Mouse (Mus musculus) hindbrain, embryonic 14.5 days (tissue): ENCODE results near the gene Hist1h3e. TPM values are rescaled to one million over a fixed set of nuclear protein-coding genes. Genes with fewer than 3 reads are reported as not detected.

Source experiments
- ATAC-seq: fragments of 200-750 bp; cut with Nextera tagmentation; 2 replicates; pipeline ENCODE4 v1.8.0; 2017; ENCODE audit warnings: moderate number of reproducible peaks, mild to moderate bottlenecking, moderate TSS enrichment, moderate library complexity; ENCODE audit not compliant: low FRiP score
- DNase-seq: peaks from one replicate; pipeline ENCODE4 v3.0.0-alpha.2; 2015; ENCODE audit warnings: low spot score
- H3K27ac ChIP-seq: fragments of 300-500 bp; sonication (generic); 2 replicates; pipeline ENCODE4 v1.5.1; 2014; ENCODE audit warnings: mild to moderate bottlenecking, moderate library complexity
- H3K27me3 ChIP-seq: fragments of 300-500 bp; sonication (generic); 2 replicates; pipeline ENCODE4 v1.6.1; 2014; ENCODE audit warnings: mild to moderate bottlenecking, low read length, mixed read lengths; ENCODE audit not compliant: control insufficient read depth, insufficient read depth
- H3K36me3 ChIP-seq: fragments of 300-500 bp; sonication (generic); replicated peaks from 2 replicates; pipeline ENCODE4 v1.6.1; 2014; ENCODE audit not compliant: control insufficient read depth, insufficient read depth
- H3K4me1 ChIP-seq: fragments of 300-500 bp; sonication (generic); replicated peaks from 2 replicates; pipeline ENCODE4 v1.6.1; 2014; ENCODE audit warnings: antibody characterized with exemption, low read length, mixed read lengths; ENCODE audit not compliant: control insufficient read depth, insufficient read depth
- H3K4me2 ChIP-seq: fragments of 300-500 bp; sonication (generic); replicated peaks from 2 replicates; pipeline ENCODE4 v1.6.1; 2014; ENCODE audit warnings: mild to moderate bottlenecking, moderate library complexity
- H3K4me3 ChIP-seq: fragments of 300-500 bp; sonication (generic); replicated peaks from 2 replicates; pipeline ENCODE4 v1.5.1; 2014; ENCODE audit warnings: mild to moderate bottlenecking, low read length
- H3K9ac ChIP-seq: fragments of 300-500 bp; sonication (generic); 2 replicates; pipeline ENCODE4 v1.6.1; 2014
- H3K9me3 ChIP-seq: fragments of 300-500 bp; sonication (generic); 2 replicates; pipeline ENCODE4 v1.6.1; 2016; ENCODE audit warnings: low read length; ENCODE audit not compliant: control insufficient read depth
- WGBS: fragments of 180-500 bp; shearing (Covaris S2); extraction: QIAGEN DNeasy Blood & Tissue Kit; methylation state at CpG from one replicate; pipeline ENCODE4 v1.1.7; 2014; 5-methylcytosine and 5-hydroxymethylcytosine counted together
- polyA plus RNA-seq: library from polyadenylated mRNA; unstranded; fragments of >200 nt; fragmentation: Nextera tagmentation; extraction: Ambion mirVana; gene quantifications from 2 replicates; pipeline ENCODE4 v1.2.1, GENCODE M21; 2014

Hist1h3e gene
- polyA plus RNA-seq, 1 experiment from 2014 or later, result 3.1 TPM

DNA sequence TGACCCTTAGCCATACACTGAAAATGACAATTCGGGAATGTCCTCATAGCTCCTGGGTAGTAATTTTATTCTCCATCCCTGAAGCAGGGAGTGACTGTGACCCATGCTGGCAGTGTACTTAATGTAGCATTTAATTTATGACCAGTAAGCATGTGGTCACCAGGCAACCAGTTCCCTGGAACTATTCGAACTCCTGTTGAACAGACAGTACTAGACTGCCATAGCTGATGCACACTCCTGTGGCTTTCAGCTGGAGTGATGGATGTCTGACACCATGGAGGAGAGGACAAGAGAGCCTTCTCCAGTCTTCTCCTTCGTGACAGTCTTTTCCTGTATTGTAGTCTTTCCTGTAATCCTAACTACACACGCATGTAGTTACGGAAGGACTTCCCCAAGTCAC lies 33.2 kb downstream of the Hist1h3e start:
- WGBS, result 60% methylated on average over 5 of the region's 5 CpGs
- ATAC-seq, result no peak
- H3K4me2 ChIP-seq, result peak overlapping the region; percentile 55

DNA sequence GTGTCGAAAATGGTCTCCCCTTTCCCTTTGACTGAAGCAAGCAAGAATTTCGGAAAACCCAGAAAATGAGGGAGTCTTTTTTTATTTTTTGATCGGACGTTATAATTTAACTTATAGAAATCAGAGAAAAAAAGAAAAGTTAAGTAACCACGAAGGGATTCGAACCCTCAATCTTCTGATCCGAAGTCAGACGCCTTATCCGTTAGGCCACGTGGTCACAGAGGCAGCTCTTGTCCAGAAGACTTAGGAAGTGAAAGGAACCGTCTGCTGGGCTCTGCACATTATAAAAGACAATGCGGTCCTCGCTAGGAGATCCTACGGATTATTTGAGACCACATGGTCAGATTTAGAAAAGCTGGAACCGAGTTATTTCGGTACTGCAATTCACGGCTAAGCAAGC lies 35.9 kb downstream of the Hist1h3e start:
- Histone ChIP-seq H3K9ac (peak overlapping the region; percentile 63), H3K4me3 (peak overlapping the region; percentile 44), H3K9me3 (no peaks in the 10 kb centered on the region), H3K4me1 (peaks cover 8% of the 10 kb centered on the region), H3K27ac (peak overlapping the region; percentile 77), H3K27me3 (no peaks in the 10 kb centered on the region), H3K4me2 (peak overlapping the region; percentile 63), H3K36me3 (no peaks in the 10 kb centered on the region)
- ATAC-seq, result peak; percentile 70
- peak; percentile 100 for DNase-seq
- WGBS, result under 1% methylated on average over 17 of the region's 17 CpGs

More for the DNA sequence above, 33.2 kb downstream of the Hist1h3e start:
- Histone ChIP-seq H3K36me3 (no peaks in the 10 kb centered on the region), H3K4me1 (peaks cover 23% of the 10 kb centered on the region), H3K9ac (no peak overlapping the region), H3K4me3 (0 out of 2 replicates have a peak overlapping the region, but pooled peaks have one; percentile 3), H3K27me3 (no peaks in the 10 kb centered on the region), H3K27ac (no peak overlapping the region), H3K9me3 (no peaks in the 10 kb centered on the region)
- DNase-seq, result no peak

DNA sequence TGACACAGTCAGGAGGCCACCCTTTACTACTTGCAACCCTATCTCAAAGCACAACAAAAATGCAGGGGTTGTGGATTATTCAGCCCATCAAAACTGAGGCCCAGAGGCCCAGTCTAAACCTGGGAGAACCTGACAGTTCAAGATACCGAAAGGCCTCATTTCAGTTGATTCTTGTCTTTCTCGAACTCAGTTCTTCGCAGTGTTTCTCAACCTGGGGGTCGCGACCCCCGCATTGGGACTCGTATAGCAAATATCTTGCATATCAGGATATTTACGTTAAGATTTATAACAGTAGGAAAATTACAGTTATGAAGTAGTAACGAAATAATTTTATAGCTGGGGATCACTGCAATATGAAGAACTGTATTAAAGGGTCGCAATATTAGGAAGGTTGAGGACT lies 36.3 kb downstream of the Hist1h3e start:
- ATAC-seq, result no peak
- peaks cover 10% of the 10 kb centered on the region for H3K4me1 ChIP-seq
- no peaks in the 10 kb centered on the region for H3K27me3 ChIP-seq
- peak overlapping the region; percentile 44 for H3K4me3 ChIP-seq
- peak; percentile 59 for DNase-seq
- 2% methylated on average over 10 of the region's 10 CpGs for WGBS
- no peak overlapping the region for H3K9ac ChIP-seq
- H3K4me2 ChIP-seq, result peak overlapping the region; percentile 63
- no peaks in the 10 kb centered on the region for H3K9me3 ChIP-seq
- H3K36me3 ChIP-seq, result no peaks in the 10 kb centered on the region
- no peak overlapping the region for H3K27ac ChIP-seq

DNA sequence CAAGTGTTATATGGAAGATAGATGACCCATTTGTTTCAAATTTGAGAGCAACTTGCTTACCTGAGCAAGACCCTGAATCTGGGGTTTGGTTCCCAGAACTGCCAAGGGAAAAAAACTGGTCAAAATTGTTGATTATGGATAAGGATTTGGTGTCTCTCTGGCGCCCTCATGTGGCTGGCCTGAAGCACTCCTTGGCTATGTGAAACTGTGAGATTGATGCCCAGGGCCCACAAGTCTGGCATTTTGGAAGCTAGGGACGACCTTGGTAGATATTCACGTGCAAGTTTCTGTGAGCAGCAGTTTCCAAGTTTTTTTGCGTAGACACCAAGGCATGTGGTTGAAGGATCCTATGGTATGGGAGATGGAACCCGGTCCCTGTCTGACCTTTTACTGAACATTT lies 37.5 kb downstream of the Hist1h3e start:
- H3K9ac ChIP-seq, result no peak overlapping the region
- peak overlapping the region; percentile 24 for H3K4me2 ChIP-seq
- no peaks in the 10 kb centered on the region for H3K36me3 ChIP-seq
- ATAC-seq, result no peak
- 9% methylated on average over 5 of the region's 5 CpGs for WGBS
- H3K4me3 ChIP-seq, result no peak overlapping the region
- no peaks in the 10 kb centered on the region for H3K27me3 ChIP-seq
- H3K9me3 ChIP-seq, result no peaks in the 10 kb centered on the region
- no peak overlapping the region for H3K27ac ChIP-seq
- peaks cover 6% of the 10 kb centered on the region for H3K4me1 ChIP-seq
- peak; percentile 85 for DNase-seq

DNA sequence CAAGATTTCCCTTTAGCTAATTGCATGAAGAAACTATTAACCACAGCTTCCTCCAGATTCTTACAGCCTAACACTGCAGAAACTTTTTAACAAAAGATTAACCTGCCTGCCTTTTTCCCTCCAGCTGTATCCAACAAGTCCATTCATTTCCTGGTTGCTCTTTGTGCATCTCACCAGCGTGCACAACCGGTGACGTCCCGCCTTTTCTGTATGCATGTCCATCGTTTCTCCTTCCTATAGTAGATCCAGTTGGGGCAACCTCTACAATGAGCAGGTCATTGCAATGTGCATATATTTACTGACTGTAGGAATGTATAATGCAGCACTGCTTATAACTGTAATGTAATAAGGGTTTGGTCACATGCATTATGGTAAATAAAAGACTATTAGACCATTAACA lies 38.2 kb downstream of the Hist1h3e start:
- Histone ChIP-seq H3K4me3 (no peak overlapping the region), H3K4me1 (peaks cover 3% of the 10 kb centered on the region; the same call in 1 of the 2 replicates), H3K9me3 (no peaks in the 10 kb centered on the region), H3K36me3 (no peaks in the 10 kb centered on the region), H3K4me2 (no peak overlapping the region), H3K9ac (no peak overlapping the region), H3K27me3 (no peaks in the 10 kb centered on the region), H3K27ac (no peak overlapping the region)
- ATAC-seq (no peak), DNase-seq (no peak)
- WGBS, result 38% methylated on average over 5 of the region's 5 CpGs

DNA sequence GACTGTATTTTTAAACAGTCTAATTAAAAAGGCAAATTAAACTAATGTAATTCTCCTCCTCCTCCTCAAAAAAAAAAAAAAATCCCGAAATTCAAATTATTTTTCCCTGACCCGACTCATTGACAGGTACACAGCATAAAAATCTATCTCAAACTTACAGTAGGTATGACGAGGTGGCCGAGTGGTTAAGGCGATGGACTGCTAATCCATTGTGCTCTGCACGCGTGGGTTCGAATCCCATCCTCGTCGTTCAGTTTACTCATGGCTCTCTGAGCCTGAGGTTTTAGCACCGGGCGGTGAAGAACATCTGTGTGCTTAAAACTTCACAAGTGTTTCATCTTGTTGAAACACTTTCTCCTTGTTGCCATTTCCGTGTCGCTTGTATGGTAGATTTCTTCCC lies 40.5 kb downstream of the Hist1h3e start:
- ATAC-seq, result no peak
- 2% methylated on average over 14 of the region's 14 CpGs for WGBS
- H3K4me1 ChIP-seq, result peaks cover 3% of the 10 kb centered on the region; the same call in 1 of the 2 replicates

DNA sequence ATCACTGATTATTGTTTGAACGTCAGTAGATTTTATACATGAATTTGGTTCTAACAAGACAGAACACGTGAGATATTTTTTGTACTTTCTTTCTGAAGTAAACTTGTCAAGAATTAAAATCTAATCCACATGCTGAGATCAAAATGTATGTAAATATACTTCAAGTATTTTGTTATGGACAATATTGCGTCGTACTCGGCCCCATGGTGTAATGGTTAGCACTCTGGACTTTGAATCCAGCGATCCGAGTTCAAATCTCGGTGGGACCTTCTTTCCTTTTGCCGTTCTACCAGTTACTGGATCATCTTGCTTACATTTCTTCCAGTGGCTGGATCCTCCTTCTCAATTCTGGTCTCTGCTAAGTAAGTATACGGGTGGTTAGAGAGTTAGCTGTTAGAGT lies 42.8 kb downstream of the Hist1h3e start:
- DNase-seq, result peak; percentile 92
- no peak overlapping the region for H3K9ac ChIP-seq
- H3K4me3 ChIP-seq, result peak overlapping the region; percentile 46
- H3K9me3 ChIP-seq, result no peaks in the 10 kb centered on the region
- WGBS, result 2% methylated on average over 10 of the region's 10 CpGs
- H3K4me1 ChIP-seq, result peaks cover 10% of the 10 kb centered on the region; the same call in 1 of the 2 replicates
- ATAC-seq, result no peak; the same call in 1 of the 2 replicates
- H3K4me2 ChIP-seq, result peak overlapping the region; percentile 89
- no peaks in the 10 kb centered on the region for H3K27me3 ChIP-seq
- no peak overlapping the region for H3K27ac ChIP-seq
- H3K36me3 ChIP-seq, result no peaks in the 10 kb centered on the region

More for the DNA sequence above, 40.5 kb downstream of the Hist1h3e start:
- Histone ChIP-seq H3K9ac (no peak overlapping the region), H3K9me3 (no peaks in the 10 kb centered on the region), H3K27ac (no peak overlapping the region), H3K27me3 (no peaks in the 10 kb centered on the region), H3K36me3 (no peaks in the 10 kb centered on the region), H3K4me3 (peak overlapping the region; percentile 0; the same call in 1 of the 2 replicates), H3K4me2 (peak overlapping the region; percentile 38)
- peak; percentile 79 for DNase-seq

DNA sequence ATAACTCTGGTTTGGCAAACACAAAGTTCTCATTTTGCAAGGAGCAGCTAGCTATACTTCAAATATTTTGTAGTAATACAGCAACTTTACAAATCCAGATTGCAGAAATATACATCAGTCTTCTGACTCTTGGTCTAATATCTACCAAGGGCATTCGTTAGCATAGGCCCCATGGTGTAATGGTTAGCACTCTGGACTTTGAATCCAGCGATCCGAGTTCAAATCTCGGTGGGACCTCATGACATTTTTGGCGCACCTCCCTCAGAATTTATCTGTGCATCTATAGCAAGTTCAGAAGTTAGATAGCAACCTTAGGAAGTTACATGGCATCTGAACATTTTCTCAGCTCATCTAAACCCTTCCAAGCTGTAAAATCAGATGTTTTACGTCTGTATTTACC lies 43.3 kb downstream of the Hist1h3e start:
- ATAC-seq (peak; percentile 49; the same call in 1 of the 2 replicates), DNase-seq (peak; percentile 92)
- Histone ChIP-seq H3K36me3 (no peaks in the 10 kb centered on the region), H3K27me3 (no peaks in the 10 kb centered on the region), H3K4me3 (peak overlapping the region; percentile 46), H3K27ac (no peak overlapping the region), H3K4me1 (peaks cover 10% of the 10 kb centered on the region; the same call in 1 of the 2 replicates), H3K4me2 (peak overlapping the region; percentile 89), H3K9ac (no peak overlapping the region), H3K9me3 (no peaks in the 10 kb centered on the region)
- under 1% methylated on average over 6 of the region's 6 CpGs for WGBS

DNA sequence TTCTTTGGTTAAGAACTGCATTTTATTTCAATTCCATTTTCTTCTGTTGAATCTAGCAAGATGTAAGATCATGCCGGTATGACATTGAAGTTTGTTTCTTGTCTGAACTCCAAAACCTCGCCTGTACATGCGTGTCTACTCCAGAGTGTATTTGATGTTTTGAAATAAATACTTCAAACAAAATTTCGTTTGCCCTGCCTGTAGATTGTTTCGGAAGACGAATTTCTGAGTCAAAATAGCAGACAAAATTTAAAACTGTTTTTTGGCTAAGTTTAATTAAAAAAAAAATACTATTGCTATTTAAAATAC lies 43.9 kb downstream of the Hist1h3e start:
- 1% methylated on average over 6 of the region's 6 CpGs for WGBS
- H3K36me3 ChIP-seq, result no peaks in the 10 kb centered on the region
- DNase-seq, result no peak
- peak overlapping the region; percentile 46 for H3K4me3 ChIP-seq
- ATAC-seq, result no peak
- no peaks in the 10 kb centered on the region for H3K9me3 ChIP-seq
- H3K9ac ChIP-seq, result no peak overlapping the region
- H3K4me2 ChIP-seq, result peak overlapping the region; percentile 89
- H3K4me1 ChIP-seq, result peaks cover 10% of the 10 kb centered on the region; the same call in 1 of the 2 replicates
- no peak overlapping the region for H3K27ac ChIP-seq
- no peaks in the 10 kb centered on the region for H3K27me3 ChIP-seq
